18 mouse cellular contexts compared by ENCODE assay signal in the genomic region with DNA sequence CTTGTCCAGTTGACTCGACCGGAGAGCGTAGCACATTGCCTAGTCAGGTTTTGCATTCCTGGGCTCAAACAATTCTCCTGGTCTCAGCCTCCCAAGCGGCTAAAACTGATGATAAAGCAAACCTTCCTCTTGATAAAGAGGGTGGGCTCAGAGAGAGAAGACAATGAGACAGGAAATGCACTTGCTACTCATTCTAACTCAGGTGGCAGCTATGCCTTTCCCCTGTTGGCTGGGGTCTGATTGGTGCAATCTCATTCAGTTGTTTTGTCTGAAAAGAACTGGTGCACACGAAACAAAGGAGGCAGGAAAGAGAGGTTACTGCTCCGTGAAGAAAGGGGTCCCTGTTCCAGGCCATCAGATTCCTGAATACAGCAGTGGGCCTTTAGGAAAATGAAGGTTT.
"Had no signal": no experiment of that assay in that cellular context is flagged by ENCODE, and none has a peak within 500 bp of the region (broad histone marks: within the 10 kb centered on the region; RNA-seq: fewer than 3 reads in every experiment).

No protein-coding gene starts in this region.

- H3K9me3 ChIP-seq: midbrain, embryonic 10.5 days; midbrain, embryonic 12.5 days; neural tube, embryonic 13.5 days; neural tube, embryonic 15.5 days had no signal

- H3K36me3 ChIP-seq: midbrain, embryonic 10.5 days; midbrain, embryonic 12.5 days; neural tube, embryonic 13.5 days; neural tube, embryonic 15.5 days had no signal

- H3K27ac ChIP-seq: midbrain, embryonic 10.5 days; midbrain, embryonic 12.5 days; neural tube, embryonic 13.5 days; neural tube, embryonic 15.5 days had no signal

- DNase-seq: lung, adult 18-20 months; lung, embryonic 14.5 days; lung, postnatal 10 days; lung, postnatal 4 days; midbrain, embryonic 14.5 days; retina, postnatal 1 day; right cerebral cortex, adult 18-20 months; right cerebral cortex, postnatal 25 days; right cerebral cortex, postnatal 4 days; spleen, adult 18-20 months; thymus, adult 18-20 months; thymus, postnatal 14 days; thymus, postnatal 36 days had no signal

- H3K4me3 ChIP-seq: midbrain, embryonic 10.5 days; midbrain, embryonic 12.5 days; myocyte; neural tube, embryonic 13.5 days; neural tube, embryonic 15.5 days had no signal

- H3K4me1 ChIP-seq: midbrain, embryonic 10.5 days; midbrain, embryonic 12.5 days; neural tube, embryonic 13.5 days; neural tube, embryonic 15.5 days had no signal

- H3K9ac ChIP-seq: lung, embryonic 14.5 days; midbrain, embryonic 12.5 days; neural tube, embryonic 13.5 days; neural tube, embryonic 15.5 days had no signal
